Mouse (Mus musculus) cerebellum, adult 11 months (tissue): ENCODE measurements around the gene Dcakd.

Experiments
- DNase-seq: peaks from one replicate; pipeline ENCODE4 v3.0.0; 2022

Dcakd gene

DNA sequence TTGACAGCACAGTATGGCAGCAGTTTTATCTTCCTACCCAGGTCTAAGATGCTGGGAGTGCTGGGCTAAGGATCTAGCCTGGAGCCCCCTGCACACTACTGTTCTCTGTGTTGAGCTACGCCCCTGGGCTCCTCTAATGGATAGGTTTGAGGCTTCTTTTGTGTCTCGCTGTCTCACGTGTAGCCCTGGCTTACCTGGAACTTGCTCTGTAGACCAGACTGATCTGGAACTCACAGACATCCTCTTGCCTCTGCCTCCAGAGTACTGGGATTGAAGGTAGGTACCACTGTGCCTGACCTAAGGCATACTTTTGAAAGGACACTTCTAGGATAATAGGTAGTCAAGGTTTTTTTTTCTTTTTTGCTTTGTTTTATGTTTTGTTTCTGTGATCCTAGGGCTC, 15.8 kb upstream of the Dcakd start:
- no peak for DNase-seq

DNA sequence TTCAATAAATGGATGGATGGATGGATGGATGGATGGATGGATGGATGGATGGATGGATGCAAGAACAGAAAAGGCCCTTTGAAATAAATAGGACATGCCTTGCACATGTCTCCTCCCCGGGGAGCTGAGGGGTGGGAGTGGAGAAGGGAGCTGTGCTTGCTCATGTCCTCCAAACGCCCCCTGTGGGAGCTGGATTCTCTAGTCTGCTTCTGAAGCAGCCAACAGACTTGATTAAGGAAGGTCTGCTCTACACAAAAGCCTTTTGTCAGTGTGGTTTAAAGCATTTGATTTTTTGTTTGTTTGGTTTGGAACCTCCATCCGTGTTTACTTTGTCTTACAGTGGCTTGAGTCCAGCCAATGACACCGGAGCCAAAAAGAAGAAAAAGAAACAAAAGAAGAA, 14.7 kb upstream of the Dcakd start:
- no peak for DNase-seq

DNA sequence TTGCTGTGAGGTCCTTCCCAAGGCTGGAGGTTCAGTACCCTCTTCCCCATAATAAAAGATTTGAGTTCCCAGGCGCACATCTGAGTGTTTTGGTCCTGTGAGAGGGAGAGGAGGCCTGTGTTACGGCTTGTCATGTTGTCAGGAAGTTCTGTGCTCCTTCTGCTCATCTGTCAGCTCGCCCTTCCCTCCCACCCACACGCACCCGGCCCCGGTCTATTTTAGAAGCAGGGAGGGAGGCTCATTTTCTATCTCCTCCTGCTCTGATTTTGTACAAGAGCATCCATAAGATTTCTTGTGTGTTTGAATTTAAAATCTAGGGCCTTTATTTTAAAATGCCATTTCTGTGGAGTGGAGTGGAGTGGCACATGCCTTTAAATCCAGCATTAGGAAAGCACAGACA, 9.9 kb upstream of the Dcakd start:
- DNase-seq, result no peak

GRCm38 (mm10) chr11:103036881-103037465, 8.8 kb upstream of the Dcakd start:
- DNase-seq, result no peak

DNA sequence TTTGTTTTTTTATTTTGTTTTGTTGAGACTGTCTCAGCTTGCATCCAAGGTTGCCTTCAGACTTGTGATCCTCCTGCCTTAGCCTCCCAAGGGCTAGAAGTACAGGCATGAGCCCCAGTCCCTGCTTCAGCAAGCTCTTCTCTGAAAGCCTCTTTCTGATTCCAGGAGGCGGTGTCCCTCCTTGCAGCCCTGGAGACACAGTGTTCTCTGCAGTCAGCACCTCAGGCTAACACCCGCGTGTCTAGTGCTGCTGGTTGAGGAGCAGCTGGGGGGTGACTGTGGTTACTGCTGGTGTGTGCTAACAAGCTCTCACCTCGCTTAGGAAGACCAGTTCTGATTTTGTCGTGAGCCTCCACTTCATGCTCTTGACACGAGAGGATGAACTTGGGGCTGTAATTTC, 6.9 kb upstream of the Dcakd start:
- DNase-seq, result no peak

DNA sequence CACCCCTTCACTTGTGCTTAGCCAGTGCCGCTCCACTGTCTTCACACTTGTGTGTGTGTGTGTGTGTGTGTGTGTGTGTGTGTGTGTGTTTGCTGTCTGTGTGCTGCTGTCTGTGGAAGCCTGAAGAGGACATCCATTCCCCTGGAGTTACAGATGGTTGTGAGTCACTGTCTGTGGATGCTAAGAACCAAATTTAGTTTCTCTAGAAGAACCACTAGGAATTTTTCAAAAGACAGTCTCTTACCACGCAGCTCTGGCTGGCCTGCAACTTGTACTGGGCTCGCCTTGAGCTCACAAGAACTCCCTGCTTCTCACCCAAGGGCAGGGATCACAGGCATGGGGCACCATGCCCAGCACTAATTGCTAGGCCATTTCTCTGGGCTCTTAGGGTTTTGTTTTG, 4.9 kb upstream of the Dcakd start:
- no peak for DNase-seq

- DNase-seq, result peak; percentile 26
Measured at GRCm38 (mm10) chr11:103027570-103028175, 460 bp downstream of the Dcakd start.

DNA sequence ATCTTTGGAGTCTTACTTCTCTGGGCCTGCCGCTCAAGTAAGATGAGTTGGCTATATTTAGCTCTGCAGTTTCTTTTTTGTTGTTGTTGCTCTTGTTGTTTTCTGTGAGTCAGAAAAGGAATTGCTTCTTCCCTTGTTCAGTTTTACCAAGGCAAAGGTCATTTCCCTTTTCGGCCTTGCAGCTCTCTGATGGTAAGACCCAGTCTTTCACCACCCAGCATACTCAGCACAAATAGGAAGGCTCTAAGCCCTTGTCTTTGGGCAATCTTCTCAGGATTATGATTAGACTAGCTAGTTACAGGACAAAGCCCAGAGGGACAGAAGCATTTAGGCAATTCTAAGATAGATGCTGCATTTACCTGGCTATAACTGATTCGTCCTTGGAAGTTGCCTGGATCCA, 1.2 kb downstream of the Dcakd start:
- DNase-seq, result no peak

DNA sequence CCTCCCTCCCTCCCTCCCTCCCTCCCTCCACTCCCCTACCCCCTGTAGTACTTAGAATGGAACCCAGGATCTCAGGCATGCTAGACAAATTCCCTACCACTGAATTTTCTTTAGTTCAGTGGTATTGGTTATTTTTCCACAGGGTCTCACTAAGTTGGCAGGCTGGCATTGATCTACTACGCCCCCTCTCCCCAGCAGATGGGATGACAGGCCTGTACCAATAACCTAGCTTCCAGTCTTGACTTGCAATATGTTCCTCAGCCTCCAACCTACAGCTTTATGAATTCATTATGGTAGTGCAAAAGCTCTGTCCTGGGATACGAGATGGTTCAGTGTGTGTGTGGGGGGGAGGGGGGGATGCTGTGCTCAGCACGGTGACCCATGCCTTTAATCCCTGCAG, 4.2 kb downstream of the Dcakd start:
- no peak for DNase-seq

- no peak for DNase-seq
Measured at GRCm38 (mm10) chr11:103020713-103021335, 7.3 kb downstream of the Dcakd start.

- DNase-seq, result no peak
Measured at GRCm38 (mm10) chr11:103019325-103019724, 8.8 kb downstream of the Dcakd start.

GRCm38 (mm10) chr11:103018860-103019259, 9.3 kb downstream of the Dcakd start:
- DNase-seq, result no peak

- no peak for DNase-seq
Measured at GRCm38 (mm10) chr11:103017661-103018060, 10.5 kb downstream of the Dcakd start.

- peak; percentile 97 for DNase-seq
Measured at GRCm38 (mm10) chr11:103016930-103017329, 11.2 kb downstream of the Dcakd start.

DNA sequence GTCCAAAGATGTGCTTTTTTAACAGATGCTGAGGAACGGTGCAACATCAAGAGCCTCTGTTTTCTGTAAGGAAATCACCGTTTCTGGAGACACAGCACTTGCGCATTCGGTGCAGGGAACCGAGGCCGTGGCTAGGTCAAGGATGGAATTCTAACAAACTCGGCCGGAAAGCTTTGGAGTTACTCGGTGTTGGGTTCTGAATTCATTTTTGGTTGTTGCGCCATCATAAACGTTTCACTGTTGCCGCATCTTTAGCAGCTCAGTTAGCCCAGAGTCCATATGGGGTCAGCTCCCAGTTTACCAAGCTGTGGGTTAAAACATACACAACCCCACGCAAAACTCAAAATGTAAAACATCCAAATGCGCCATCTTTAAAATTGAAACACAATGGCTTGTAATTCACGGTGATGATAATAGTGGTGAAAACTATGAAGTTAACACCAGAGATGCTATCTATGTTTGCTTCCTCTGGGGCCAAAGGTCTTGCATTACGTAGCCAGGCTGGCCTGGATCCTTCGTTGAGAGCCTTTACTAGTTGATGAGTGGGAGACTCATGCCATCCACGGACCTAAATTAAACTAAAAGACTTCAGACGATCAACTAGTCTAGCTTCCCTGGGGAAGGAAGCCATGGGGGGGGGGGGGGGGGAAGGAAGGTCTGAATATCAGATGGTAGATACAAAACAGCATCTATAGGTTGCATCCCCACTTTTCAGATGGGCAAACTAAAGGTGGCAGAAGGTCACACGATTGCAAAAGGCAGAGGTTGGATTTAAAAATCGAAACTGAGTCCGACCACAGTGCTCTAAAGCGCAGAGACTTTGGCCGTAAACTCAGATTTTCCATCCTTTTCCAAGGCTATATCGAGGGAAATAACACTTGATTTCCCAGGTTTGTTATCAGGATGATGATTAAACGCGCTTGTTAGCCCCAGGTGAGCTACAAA, 12.0 kb downstream of the Dcakd start:
- DNase-seq, result no peak

- DNase-seq, result no peak
Measured at GRCm38 (mm10) chr11:103011206-103011497, 17.0 kb downstream of the Dcakd start.

GRCm38 (mm10) chr11:103010454-103011205, 17.5 kb downstream of the Dcakd start:
- DNase-seq, result no peak

GRCm38 (mm10) chr11:103009208-103009607, 18.9 kb downstream of the Dcakd start:
- DNase-seq, result no peak

DNA sequence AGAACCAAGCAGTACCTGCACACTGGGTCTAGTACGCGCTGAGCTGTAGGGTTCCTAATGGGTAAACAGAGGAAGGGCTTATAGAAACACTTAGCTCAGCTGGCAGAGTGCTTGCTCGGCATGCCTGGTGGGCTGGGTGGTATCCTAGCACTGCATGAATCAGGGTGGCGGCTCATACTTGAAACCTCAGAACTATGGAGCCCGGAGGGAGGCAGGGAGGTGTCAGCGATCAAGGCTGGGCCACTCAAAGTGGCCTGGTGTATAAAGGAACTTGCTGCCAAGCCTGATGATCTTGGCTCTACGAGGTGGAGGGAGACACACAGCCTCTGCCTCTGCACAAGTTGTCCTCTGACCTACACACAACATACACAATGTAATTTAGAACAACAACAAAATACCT, 19.6 kb downstream of the Dcakd start:
- DNase-seq, result no peak

GRCm38 (mm10) chr11:103007001-103007340, 21.2 kb downstream of the Dcakd start:
- no peak for DNase-seq

DNA sequence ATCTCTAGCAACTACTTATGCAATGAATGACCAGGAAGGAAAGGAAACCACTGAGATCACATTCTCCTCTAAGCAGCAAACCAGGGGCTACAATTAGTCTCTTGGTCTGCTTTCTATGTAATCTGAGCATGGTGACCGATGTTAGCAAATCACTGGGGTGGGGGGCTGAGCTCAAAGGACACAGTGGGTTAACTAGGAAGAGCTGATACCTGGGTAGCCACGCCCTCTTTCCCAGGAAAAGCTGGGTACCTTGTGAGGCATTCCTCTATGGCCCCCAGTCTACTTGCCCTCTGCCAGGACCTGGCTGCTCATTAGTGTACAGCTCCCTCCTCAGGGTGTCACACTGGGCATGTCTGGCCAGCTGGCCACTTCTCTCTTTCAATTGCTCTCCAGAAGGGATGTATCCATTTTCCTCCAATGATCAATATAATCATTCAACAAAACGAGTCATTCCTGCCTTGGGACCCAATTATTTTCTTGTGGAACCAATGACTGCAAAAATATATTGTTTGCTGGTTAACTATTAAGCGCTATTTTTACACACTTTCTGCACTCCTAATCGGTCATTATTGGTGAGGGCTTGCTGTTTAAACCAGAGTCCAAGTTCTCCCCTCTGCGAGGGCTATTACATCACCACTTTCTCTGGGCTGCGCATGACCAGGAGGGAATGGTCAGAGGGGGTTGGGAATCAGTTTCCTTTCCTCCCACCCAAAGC, 21.7 kb downstream of the Dcakd start:
- DNase-seq, result no peak

- DNase-seq, result no peak
Measured at GRCm38 (mm10) chr11:103005254-103005981, 22.7 kb downstream of the Dcakd start.
